Mouse (Mus musculus) cerebellum, adult 11-12 months (tissue): ENCODE results near the gene Olfr849.

Source experiments
- DNase-seq: peaks from one replicate; pipeline ENCODE4 v3.0.0; 2022

The Olfr849 gene

DNA sequence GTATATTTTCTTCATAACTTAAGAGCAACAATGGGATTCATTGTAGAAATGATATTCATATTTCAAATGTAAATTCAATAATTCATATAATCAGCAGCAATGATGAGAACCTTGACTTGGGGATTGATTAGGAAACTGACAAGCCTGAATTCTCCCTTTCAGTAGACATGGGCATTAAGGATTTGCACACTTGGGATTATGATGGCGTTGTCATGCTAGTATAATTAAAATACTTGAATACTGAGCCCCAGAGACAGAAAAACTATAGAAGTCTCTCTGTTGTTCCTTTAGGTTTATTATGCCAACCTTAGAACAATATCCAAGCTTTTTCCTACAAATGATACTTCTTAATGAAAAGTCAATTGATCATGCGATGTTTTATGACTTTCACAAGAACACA is at the start of gene Olfr849:
Olfr849 (plus strand) TSS at position 301 of the 400 bp plus-strand sequence.
- no peak for DNase-seq

GRCm38 (mm10) chr9:19478148-19478547 is 38.1 kb downstream of the Olfr849 start, which contains the start of gene Olfr850:
TSS of gene Olfr850 (minus strand) at chr9:19478248.
- DNase-seq, result no peak

DNA sequence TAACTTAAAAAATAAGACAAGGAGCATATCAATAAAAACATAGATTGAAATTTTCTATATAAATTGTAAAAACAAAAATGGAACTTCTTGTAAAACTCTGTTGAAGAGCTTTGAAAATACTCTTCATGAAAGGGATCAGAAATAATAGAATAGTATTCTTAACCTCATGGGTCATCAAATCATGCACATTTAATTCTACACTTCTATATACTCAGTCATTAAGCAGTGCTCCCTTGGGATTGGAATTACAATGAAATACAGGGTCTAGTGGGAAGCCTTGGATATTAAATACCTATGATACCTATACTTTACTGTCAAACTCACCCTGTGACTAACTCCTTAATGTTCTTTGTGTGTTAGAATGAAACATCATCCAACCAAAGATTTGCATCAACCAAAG is 52.9 kb downstream of the Olfr849 start, which contains the start of gene Olfr851:
Olfr851 (plus strand) TSS at position 301 of the 400 bp plus-strand sequence.
- no peak for DNase-seq
